Mouse (Mus musculus) spleen, postnatal 14 days (tissue): ENCODE results near the gene Sema6b.

Experiments
- DNase-seq, 2 experiments: peaks; one replicate each; pipeline ENCODE4 v3.0.0; 2021 to 2022; ENCODE audit warnings: low spot score in 2 of 2

Gene Sema6b

GRCm38 (mm10) chr17:56146131-56146530 is 6.0 kb upstream of the Sema6b start:
- no peak for DNase-seq

- DNase-seq = no peak
Observed at GRCm38 (mm10) chr17:56144546-56144945, 4.4 kb upstream of the Sema6b start.

- DNase-seq = no peak
Observed at GRCm38 (mm10) chr17:56141702-56142605, 1.8 kb upstream of the Sema6b start.

GRCm38 (mm10) chr17:56139355-56139754 is 788 bp downstream of the Sema6b start:
- DNase-seq = no peak

GRCm38 (mm10) chr17:56137839-56138613 is 2.1 kb downstream of the Sema6b start:
- no peak for DNase-seq

- no peak for DNase-seq
Observed at GRCm38 (mm10) chr17:56136558-56136957, 3.6 kb downstream of the Sema6b start.

GRCm38 (mm10) chr17:56134463-56134971 is 5.6 kb downstream of the Sema6b start:
- peak; percentile 56 to 73 for DNase-seq

GRCm38 (mm10) chr17:56133457-56134363 is 6.4 kb downstream of the Sema6b start:
- no peak for DNase-seq

GRCm38 (mm10) chr17:56132661-56133060 is 7.5 kb downstream of the Sema6b start:
- peak; percentile 50 to 65 for DNase-seq

GRCm38 (mm10) chr17:56131814-56132213 is 8.3 kb downstream of the Sema6b start:
- peak; percentile 44 to 72 for DNase-seq

- DNase-seq = no peak
Observed at GRCm38 (mm10) chr17:56131136-56131535, 9.0 kb downstream of the Sema6b start.

- no peak for DNase-seq
Observed at GRCm38 (mm10) chr17:56128246-56128645, 11.9 kb downstream of the Sema6b start.

- no peak for DNase-seq
Observed at GRCm38 (mm10) chr17:56126175-56126574, 14.0 kb downstream of the Sema6b start.

- no peak for DNase-seq
Observed at GRCm38 (mm10) chr17:56125276-56125630, 14.9 kb downstream of the Sema6b start.

GRCm38 (mm10) chr17:56124377-56125275 is 15.5 kb downstream of the Sema6b start:
- DNase-seq = no peak

GRCm38 (mm10) chr17:56123681-56124340 is 16.3 kb downstream of the Sema6b start:
- DNase-seq = no peak

GRCm38 (mm10) chr17:56123161-56123560 is 17.0 kb downstream of the Sema6b start:
- no peak for DNase-seq

GRCm38 (mm10) chr17:56121826-56122225 is 18.3 kb downstream of the Sema6b start, which contains the start of gene Lrg1:
Lrg1 (minus strand) TSS chr17:56122001.
- DNase-seq = no peak

- no peak for DNase-seq
Observed at GRCm38 (mm10) chr17:56119981-56120880, 19.9 kb downstream of the Sema6b start.
